Mouse (Mus musculus) small intestine, adult 2 months (tissue): ENCODE measurements around the gene Vps8. TPM values are rescaled to one million over a fixed set of nuclear protein-coding genes. Genes with fewer than 3 reads are reported as not detected.
A peak's percentile ranks its signal among the peaks of the same experiment; 100 is the strongest.

Experiments used
- H3K27ac ChIP-seq: fragments of 200-500 bp; 2 replicates; pipeline ENCODE4 v1.5.1; 2012; ENCODE audit warnings: low read depth, low read length, control low read depth, inconsistent platforms; ENCODE audit not compliant: insufficient read depth
- H3K27me3 ChIP-seq: fragments of 200-500 bp; 2 replicates; pipeline ENCODE4 v1.6.1; 2012; ENCODE audit warnings: mild to moderate bottlenecking, moderate library complexity, low read length, inconsistent platforms; ENCODE audit not compliant: control insufficient read depth, insufficient read depth
- H3K36me3 ChIP-seq: fragments of 200-500 bp; 2 replicates; pipeline ENCODE4 v1.6.1; 2012; ENCODE audit warnings: mild to moderate bottlenecking, low read length, control low read depth, inconsistent platforms; ENCODE audit not compliant: control insufficient read depth, insufficient read depth
- H3K4me1 ChIP-seq: fragments of 200-500 bp; 2 replicates; pipeline ENCODE4 v1.6.1; 2012; ENCODE audit warnings: low read length, inconsistent platforms, mixed read lengths; ENCODE audit not compliant: control insufficient read depth, insufficient read depth, insufficient read length
- H3K4me3 ChIP-seq: fragments of 200-500 bp; 2 replicates; pipeline ENCODE4 v1.5.1; 2012; ENCODE audit warnings: low read depth, mild to moderate bottlenecking, control low read depth, inconsistent platforms, low read length, moderate library complexity
- CTCF ChIP-seq: fragments of 200-500 bp; IDR thresholded peaks from 2 replicates; pipeline ENCODE4 v1.5.1; 2012; ENCODE audit warnings: low read depth, mild to moderate bottlenecking, control low read depth, inconsistent platforms, low read length, moderate library complexity, mixed read lengths; ENCODE audit not compliant: insufficient replicate concordance, insufficient read length; ENCODE audit errors: extremely low read depth
- POLR2A ChIP-seq: fragments of 200-500 bp; IDR thresholded peaks from 2 replicates; pipeline ENCODE4 v1.6.1; 2012; ENCODE audit warnings: low read depth, mild to moderate bottlenecking, control low read depth, inconsistent platforms, low read length, moderate library complexity
- WGBS: fragments of 180-500 bp; shearing (Covaris S2); methylation state at CpG from one replicate; pipeline ENCODE4 v1.1.7; 2018; 5-methylcytosine and 5-hydroxymethylcytosine counted together
- polyA plus RNA-seq: library from polyadenylated mRNA; depleted of rRNA; stranded (reverse); fragments of >200 nt; gene quantifications from 2 replicates; pipeline ENCODE4 v1.2.3, GENCODE M21; 2012; rRNA removed

Gene Vps8
- polyA plus RNA-seq, 1 experiment, result 8.8 TPM

- 72% methylated on average over 5 of the region's 5 CpGs for WGBS
- Histone ChIP-seq H3K36me3 (no peaks in the 10 kb centered on the region), H3K4me3 (no peak overlapping the region), H3K27ac (no peak overlapping the region), H3K27me3 (no peaks in the 10 kb centered on the region), H3K4me1 (no peaks in the 10 kb centered on the region)
- TF ChIP-seq CTCF (no peak), POLR2A (no peak)
These were observed 266.2 kb downstream of the Vps8 start for GRCm38 (mm10) chr16:21689141-21689540.

DNA sequence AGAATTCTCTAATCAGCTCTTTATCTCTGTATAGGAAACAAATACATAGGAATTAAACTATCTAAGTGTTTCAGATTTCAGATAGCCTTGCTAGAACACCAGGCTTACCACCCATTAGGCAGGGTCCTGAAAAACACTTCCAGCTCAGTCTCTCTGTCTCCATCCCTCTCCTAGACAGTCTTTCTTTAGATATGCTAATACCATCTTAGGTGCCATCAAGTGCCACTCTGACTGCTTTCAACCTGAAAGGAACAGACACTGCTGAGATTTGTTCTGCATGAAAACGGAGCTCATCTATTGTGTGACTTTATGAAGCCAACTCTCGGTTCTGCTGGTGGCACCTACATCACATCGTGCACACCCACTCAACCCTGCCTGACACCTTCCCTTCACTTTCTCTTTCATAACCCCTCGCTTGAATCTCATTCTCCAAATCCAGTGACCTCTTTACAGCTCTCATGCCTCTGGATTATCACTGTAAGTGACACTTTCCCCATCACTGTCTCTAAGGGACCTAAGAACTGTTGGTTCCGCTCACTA lies 267.4 kb downstream of the Vps8 start:
- no peaks in the 10 kb centered on the region for H3K4me1 ChIP-seq
- H3K4me3 ChIP-seq, result no peak overlapping the region
- no peaks in the 10 kb centered on the region for H3K27me3 ChIP-seq
- 62% methylated on average over 5 of the region's 5 CpGs for WGBS
- no peak overlapping the region for H3K27ac ChIP-seq
- H3K36me3 ChIP-seq, result no peaks in the 10 kb centered on the region
- TF ChIP-seq POLR2A, result no peak
- no peak for TF ChIP-seq CTCF

- Histone ChIP-seq H3K4me1 (no peaks in the 10 kb centered on the region), H3K27ac (peak overlapping the region; percentile 11), H3K27me3 (no peaks in the 10 kb centered on the region), H3K36me3 (no peaks in the 10 kb centered on the region), H3K4me3 (peak overlapping the region; percentile 63)
- WGBS, result 1% methylated on average over 45 of the region's 45 CpGs
- TF ChIP-seq CTCF (no peak), POLR2A (no peak)
These were observed 271.1 kb downstream of the Vps8 start for GRCm38 (mm10) chr16:21693981-21694462.

Other genes with a start within 250 kb of the Vps8 start
- gene Ephb3, start 218.4 kb upstream of the Vps8 start, polyA plus RNA-seq, result 9.3 and 11.3 TPM in 2 replicates